Mouse (Mus musculus) heart, adult 2 months (tissue): ENCODE measurements around the gene Gstp2.

Experiments used
- CTCF ChIP-seq: fragments of 200-600 bp; IDR thresholded peaks from 2 replicates; pipeline ENCODE4 v1.8.1; 2022; ENCODE audit warnings: antibody characterized with exemption, mild to moderate bottlenecking, moderate library complexity
- POLR2A ChIP-seq: fragments of 200-500 bp; IDR thresholded peaks from 2 replicates; pipeline ENCODE4 v1.6.1; 2011; ENCODE audit warnings: mild to moderate bottlenecking, low read depth, low read length, control low read depth; ENCODE audit not compliant: insufficient read depth

DNA sequence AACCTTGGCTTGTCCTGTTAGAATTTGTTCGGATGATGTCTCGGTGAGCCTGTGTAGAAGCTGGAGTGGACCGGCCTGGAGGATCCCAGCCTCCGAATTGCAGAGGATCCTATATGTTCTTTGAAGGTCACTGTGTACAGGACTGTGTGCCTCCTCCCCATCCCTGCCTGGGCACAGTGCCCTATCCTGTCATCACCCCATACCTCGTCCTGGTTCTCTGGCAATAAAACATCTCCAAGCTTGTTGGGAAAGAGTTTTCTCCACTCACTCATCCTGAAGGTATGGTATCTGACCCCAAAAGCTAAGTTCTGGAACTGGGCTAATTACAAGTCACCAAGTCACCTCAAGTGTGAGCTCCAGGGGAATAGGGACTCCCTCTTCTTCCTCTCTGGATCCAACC, 41.3 kb upstream of the Gstp2 start:
- TF ChIP-seq CTCF (no peak), POLR2A (no peak)
